ENCODE assay signal across 24 mouse cellular contexts in the genomic region with DNA sequence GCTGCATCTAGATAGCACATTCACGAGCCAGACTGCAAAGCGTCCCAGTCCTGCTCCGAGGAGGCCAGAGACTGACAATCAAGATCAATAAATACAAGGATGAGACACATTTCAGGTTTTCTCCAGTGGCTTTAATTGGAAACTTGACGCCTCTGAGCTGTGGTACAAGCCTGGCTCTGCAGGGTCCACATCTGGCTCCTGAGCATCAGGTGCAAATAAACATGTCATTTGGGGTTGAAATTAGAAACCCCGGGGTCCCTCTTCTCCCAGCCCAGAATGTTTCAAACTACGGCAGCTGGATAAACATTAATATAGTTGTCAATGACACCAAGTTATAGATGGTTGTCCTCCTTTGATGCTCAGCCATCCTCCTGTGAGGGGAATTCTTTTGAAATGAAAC. TPM values are rescaled to one million over a fixed set of nuclear protein-coding genes. Genes with fewer than 3 reads are reported as not detected.
A peak's percentile ranks its signal among the peaks of the same experiment; 100 is the strongest.
DNase-seq lines count a peak whose midpoint lies in the region; ATAC-seq and TF ChIP-seq lines count a peak whose summit lies in the region.
"Had no signal": no experiment of that assay in that cellular context is flagged by ENCODE, and none has a peak within 500 bp of the region (broad histone marks: within the 10 kb centered on the region; RNA-seq: fewer than 3 reads in every experiment).

No protein-coding gene starts in this region.

- intact Hi-C loops in gastrocnemius, postnatal 36 days (cut with DNase I), result loop anchor here (2.0 kb wide), 1 partner anchor 144 kb away; no protein-coding TSS in a partner anchor

- TF ChIP-seq CTCF in brain, embryonic 14.5 days (IDR thresholded peaks at IDR 0.05; ENCODE audit: borderline replicate concordance, extremely low read depth, insufficient read depth, insufficient read length), result no peak

- peak; percentile 50; the same call in 1 of the 2 replicates for ATAC-seq in kidney, embryonic 14.5 days (ENCODE audit: low FRiP score, low TSS enrichment)
- ATAC-seq: activated CD4-positive, CD25-positive, alpha-beta regulatory T cell, adult 4 months; forebrain, embryonic 13.5 days; forebrain, postnatal 0 days; intestine, embryonic 16.5 days; Patski had no signal

- no peaks in the 10 kb centered on the region for H3K27me3 ChIP-seq in kidney, embryonic 14.5 days (ENCODE audit: control insufficient read depth, insufficient read depth, low read length)
- H3K27me3 ChIP-seq: CH12.LX; embryonic facial prominence, embryonic 13.5 days; forebrain, embryonic 13.5 days; Patski had no signal

- H3K4me1 ChIP-seq in kidney, embryonic 14.5 days (ENCODE audit: control insufficient read depth, insufficient read depth, low read length), result peaks cover 9% of the 10 kb centered on the region; the same call in 1 of the 2 replicates

- H3K4me2 ChIP-seq in kidney, embryonic 14.5 days (replicated peaks; ENCODE audit: low read depth, low read length), result no peak overlapping the region
- H3K4me2 ChIP-seq: embryonic facial prominence, embryonic 13.5 days; forebrain, embryonic 13.5 days; hindbrain, embryonic 14.5 days had no signal

- peak; percentile 22 for DNase-seq in embryo, embryonic 10.5 days (ENCODE audit: low spot score)
- DNase-seq in embryo, embryonic 11 days, result no peak
- DNase-seq in kidney, adult 18-20 months, result no peak
- peak; percentile 14 for DNase-seq in brain, embryonic 14.5 days (ENCODE audit: low read depth)
- peak; percentile 33 for DNase-seq in mesoderm, embryonic 11.5 days (ENCODE audit: low read depth, low spot score)
- no peak for DNase-seq in gastrocnemius, postnatal 36 days
- DNase-seq in adrenal gland, adult 8-10 months, result no peak
- DNase-seq: adrenal gland, postnatal 25 days; cerebellum, adult 11 months; cerebellum, adult 8-10 months; cerebellum, postnatal 14 days; forebrain, postnatal 0 days; gastrocnemius, adult 2 months; gastrocnemius, postnatal 25 days; heart, adult 11 months; heart, postnatal 10 days had no signal

- H3K9me3 ChIP-seq in kidney, embryonic 14.5 days (ENCODE audit: control insufficient read depth, low read length), result no peaks in the 10 kb centered on the region
- H3K9me3 ChIP-seq: embryonic facial prominence, embryonic 13.5 days; forebrain, embryonic 13.5 days had no signal

- no peak overlapping the region for H3K27ac ChIP-seq in kidney, embryonic 14.5 days (ENCODE audit: low read depth, low read length)
- H3K27ac ChIP-seq: embryonic facial prominence, embryonic 13.5 days; forebrain, embryonic 13.5 days; gastrocnemius, adult 2 months; hindbrain, embryonic 14.5 days had no signal

- no peak overlapping the region for H3K4me3 ChIP-seq in kidney, embryonic 14.5 days (ENCODE audit: low read length)
- H3K4me3 ChIP-seq: embryonic facial prominence, embryonic 13.5 days; forebrain, embryonic 13.5 days; gastrocnemius, adult 2 months had no signal

- 24% methylated on average over 6 of the region's 6 CpGs for WGBS in kidney, embryonic 14.5 days

- H3K9ac ChIP-seq in kidney, embryonic 14.5 days (ENCODE audit: low read depth, low read length), result no peak overlapping the region
- H3K9ac ChIP-seq: embryonic facial prominence, embryonic 13.5 days; forebrain, embryonic 13.5 days; forebrain, postnatal 0 days; hindbrain, embryonic 14.5 days had no signal

- no peak for TF ChIP-seq POLR2A in brain, embryonic 14.5 days (IDR thresholded peaks at IDR 0.05; ENCODE audit: borderline replicate concordance, extremely low read depth, insufficient read depth, insufficient read length, poor library complexity, severe bottlenecking)

- H3K36me3 ChIP-seq in kidney, embryonic 14.5 days (ENCODE audit: control insufficient read depth, insufficient read depth, low read length), result no peaks in the 10 kb centered on the region
- H3K36me3 ChIP-seq: embryonic facial prominence, embryonic 13.5 days had no signal

RNA-seq across cellular contexts. Expression of a gene that starts 5.3 kb away (rescaled TPM):
- polyA plus RNA-seq in kidney, embryonic 14.5 days (2014; fragmentation: Nextera tagmentation; extraction: Ambion mirVana), result 37.2 and 47.2 TPM in 2 replicates
- 22.4 and 26.0 TPM in 2 replicates for polyA plus RNA-seq in brain, embryonic 14.5 days (2012; rRNA removed)
- 10 to 100 TPM in 1 of 2 experiments, 1 to 10 TPM in 1; 9.8 to 12.4 TPM for total RNA-seq in gastrocnemius, postnatal 36 days (2021)
- total RNA-seq in adrenal gland, adult 8-10 months (2022), result 10 to 100 TPM; 17.9 to 29.7 (median 26.3) TPM

RNA-seq across cellular contexts. Expression of a gene that starts 20.2 kb away (rescaled TPM):
- 0.20 and 0.34 TPM in 2 replicates for polyA plus RNA-seq in kidney, embryonic 14.5 days (2014; fragmentation: Nextera tagmentation; extraction: Ambion mirVana)
- polyA plus RNA-seq in brain, embryonic 14.5 days (2012; rRNA removed), result 0.90 and 1.3 TPM in 2 replicates
- total RNA-seq in gastrocnemius, postnatal 36 days (2021), result under 1 TPM; 0.44 to 0.77 TPM
- 1 to 10 TPM in 1 of 4 experiments, under 1 TPM in 3; 0.35 to 1.2 (median 0.75) TPM for total RNA-seq in adrenal gland, adult 8-10 months (2022)

RNA-seq across cellular contexts. Expression of a gene that starts 56.9 kb away (rescaled TPM):
- polyA plus RNA-seq in kidney, embryonic 14.5 days (2014; fragmentation: Nextera tagmentation; extraction: Ambion mirVana), result 11.9 and 15.7 TPM in 2 replicates
- polyA plus RNA-seq in brain, embryonic 14.5 days (2012; rRNA removed), result 19.7 and 20.4 TPM in 2 replicates
- 1 to 10 TPM; 5.1 to 7.7 TPM for total RNA-seq in gastrocnemius, postnatal 36 days (2021)
- 10 to 100 TPM; 12.2 to 39.5 (median 25.7) TPM for total RNA-seq in adrenal gland, adult 8-10 months (2022)
- polyA plus RNA-seq: activated CD4-positive, CD25-positive, alpha-beta regulatory T cell, adult 4 months had no signal

Comparison
In these comparisons a context has a peak if more than half of its experiments do, and no peak if none do; other contexts are left out.
1. DNase-seq: peak in embryo, embryonic 10.5 days (single experiment), brain, embryonic 14.5 days (single experiment) and mesoderm, embryonic 11.5 days (single experiment); none in embryo, embryonic 11 days (single experiment), kidney, adult 18-20 months (single experiment), gastrocnemius, postnatal 36 days (0 of 2) and adrenal gland, adult 8-10 months (single experiment).